ENCODE assay signal across 20 mouse cellular contexts in genomic region chr6:71994004-71994403, GRCm38 (mm10).
DNase-seq lines count a peak whose midpoint lies in the region; TF ChIP-seq lines count a peak whose summit lies in the region.
"Had no signal": no experiment of that assay in that cellular context is flagged by ENCODE, and none has a peak within 500 bp of the region (broad histone marks: within the 10 kb centered on the region; RNA-seq: fewer than 3 reads in every experiment).

No protein-coding gene starts in this region.

- 87% methylated on average over 4 of the region's 4 CpGs for WGBS in cerebellum, adult 2 months

- H3K27me3 ChIP-seq in cerebellum, adult 2 months (ENCODE audit: control insufficient read depth, insufficient read depth, low read length): no peaks in the 10 kb centered on the region
- H3K27me3 ChIP-seq: CH12.LX; embryonic facial prominence, embryonic 13.5 days; embryonic facial prominence, embryonic 15.5 days; forebrain, embryonic 12.5 days; Patski had no signal

- H3K4me3 ChIP-seq in cerebellum, adult 2 months (replicated peaks; ENCODE audit: insufficient read depth, low read depth, low read length): no peak overlapping the region
- H3K4me3 ChIP-seq in brown adipose tissue, adult 24 weeks (ENCODE audit: insufficient read depth, low read depth, low read length): no peak overlapping the region
- H3K4me3 ChIP-seq: embryonic facial prominence, embryonic 13.5 days; embryonic facial prominence, embryonic 15.5 days; erythroblast, embryonic 14.5 days; forebrain, embryonic 10.5 days; forebrain, embryonic 12.5 days had no signal

- TF ChIP-seq CTCF in cerebellum, adult 2 months (IDR thresholded peaks at IDR 0.05; ENCODE audit: borderline replicate concordance, insufficient read depth, low read depth, low read length): no peak

- peak; percentile 58 for DNase-seq in adrenal gland, postnatal 10 days
- no peak for DNase-seq in adrenal gland, adult 8-10 months
- no peak for DNase-seq in cerebellum, adult 2 months
- no peak for DNase-seq in cerebellum, adult 9-11 months
- DNase-seq: adrenal gland, postnatal 36 days; B cell, adult 2 months; cerebellum, adult 11 months; cerebellum, adult 18-20 months; cerebellum, adult 9-10 months; cerebellum, postnatal 14 days; cerebellum, postnatal 36 days; embryo, embryonic 11 days had no signal

- TF ChIP-seq POLR2A in cerebellum, adult 2 months (IDR thresholded peaks at IDR 0.05; ENCODE audit: borderline replicate concordance, insufficient read depth, low read length): no peak

- peak overlapping the region; percentile 61 for H3K27ac ChIP-seq in cerebellum, adult 2 months (ENCODE audit: insufficient read depth, low read length)
- H3K27ac ChIP-seq in brown adipose tissue, adult 24 weeks (replicated peaks; ENCODE audit: low read depth, low read length): peak overlapping the region; percentile 62
- H3K27ac ChIP-seq: embryonic facial prominence, embryonic 13.5 days; embryonic facial prominence, embryonic 15.5 days; forebrain, embryonic 10.5 days; forebrain, embryonic 12.5 days had no signal

- H3K4me1 ChIP-seq in cerebellum, adult 2 months (ENCODE audit: control insufficient read depth, insufficient read depth, low read length): peaks cover 52% of the 10 kb centered on the region
- peaks cover 30% of the 10 kb centered on the region for H3K4me1 ChIP-seq in brown adipose tissue, adult 24 weeks (ENCODE audit: control insufficient read depth, insufficient read depth, insufficient read length, low read length)
